Mouse (Mus musculus) liver, postnatal 0 days (tissue): Measurements from ENCODE around the gene C1qtnf7.

Experiments used
- CTCF ChIP-seq: sonication (generic); IDR thresholded peaks from 2 replicates; pipeline ENCODE4 v1.5.1; 2016; ENCODE audit warnings: antibody characterized with exemption, low read depth
- EP300 ChIP-seq: IDR thresholded peaks from 2 replicates; pipeline ENCODE4 v1.6.1; 2016; ENCODE audit warnings: antibody characterized with exemption, low read depth, mild to moderate bottlenecking

DNA sequence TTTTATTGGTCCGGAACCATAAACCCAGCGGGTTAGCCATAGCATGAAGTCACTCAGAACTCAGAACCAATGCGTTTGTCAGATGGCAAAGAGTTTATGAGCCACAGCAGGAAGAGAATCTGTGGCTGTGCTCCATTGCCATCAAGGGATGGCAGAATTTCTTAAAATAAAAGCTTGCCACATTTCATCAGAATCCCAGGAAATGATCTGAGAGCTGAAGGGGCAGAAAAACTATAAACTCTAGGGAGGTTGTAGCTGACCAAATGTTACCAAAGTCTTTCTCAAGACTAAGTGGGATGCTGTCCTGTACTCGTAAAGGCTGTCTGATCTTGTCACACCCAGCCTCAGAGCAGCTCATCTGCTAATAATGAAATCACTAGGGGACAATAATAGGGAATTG is 110.1 kb downstream of the C1qtnf7 start:
- TF ChIP-seq CTCF, result no peak
- TF ChIP-seq EP300, result no peak
